Mouse (Mus musculus) cerebellum, postnatal 4 days (tissue): ENCODE measurements at regions not wholly inside any gene's neighbourhood (a gene's known extent, or its start where the extent isn't known, plus 50 kb on each side); places are given as distances from the start of the nearest gene placed in this dataset.

Experiments used
- DNase-seq, 2 experiments: peaks; one replicate each; pipeline ENCODE4 v3.0.0; 2022; ENCODE audit warnings: low spot score in 2 of 2, mixed read lengths in 1 of 2

DNA sequence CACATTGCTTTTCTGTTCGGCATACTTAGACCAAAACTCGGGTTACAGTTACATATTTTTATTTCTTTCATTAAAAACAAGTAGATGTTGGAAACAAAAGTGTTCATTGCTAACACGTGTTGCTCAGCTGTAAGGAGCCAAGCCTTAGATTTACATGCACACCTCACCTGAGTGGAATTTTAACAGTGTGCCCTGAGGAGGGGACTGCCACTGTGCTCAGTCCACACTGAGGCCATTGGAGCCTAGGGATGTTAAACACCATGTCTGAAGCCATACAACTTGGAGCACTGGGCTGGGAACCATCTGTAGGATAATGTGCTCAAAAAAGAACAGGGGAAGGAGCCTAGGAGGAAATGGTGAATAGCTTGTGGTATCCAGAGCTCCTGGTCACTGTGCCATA lies 233.5 kb downstream of the Irs2 start:
- DNase-seq: no peak

DNA sequence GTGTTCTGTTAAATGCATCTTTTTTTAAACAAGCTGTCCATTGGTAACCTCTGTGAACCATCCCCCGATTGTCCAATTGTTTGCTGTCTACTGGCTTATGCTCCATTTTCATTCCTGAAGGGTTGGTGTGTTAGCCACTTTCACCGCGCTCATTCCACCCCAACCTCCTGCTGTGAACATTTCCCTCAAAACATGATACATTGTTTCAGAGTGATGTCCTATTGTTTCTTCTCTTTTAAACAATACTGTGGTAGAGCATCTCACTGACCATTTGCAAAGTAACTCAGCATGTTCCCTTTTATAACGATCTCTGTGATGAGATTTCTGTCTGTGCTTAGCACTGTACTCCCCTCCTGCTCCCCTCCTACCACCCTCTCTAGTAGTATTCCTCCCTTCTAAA lies 240.1 kb downstream of the Irs2 start:
- DNase-seq: no peak

GRCm38 (mm10) chr8:10763907-10764306 lies 244.4 kb downstream of the Irs2 start:
- no peak for DNase-seq

- no peak for DNase-seq
Observed at GRCm38 (mm10) chr8:10761694-10762305, 246.5 kb downstream of the Irs2 start.

DNA sequence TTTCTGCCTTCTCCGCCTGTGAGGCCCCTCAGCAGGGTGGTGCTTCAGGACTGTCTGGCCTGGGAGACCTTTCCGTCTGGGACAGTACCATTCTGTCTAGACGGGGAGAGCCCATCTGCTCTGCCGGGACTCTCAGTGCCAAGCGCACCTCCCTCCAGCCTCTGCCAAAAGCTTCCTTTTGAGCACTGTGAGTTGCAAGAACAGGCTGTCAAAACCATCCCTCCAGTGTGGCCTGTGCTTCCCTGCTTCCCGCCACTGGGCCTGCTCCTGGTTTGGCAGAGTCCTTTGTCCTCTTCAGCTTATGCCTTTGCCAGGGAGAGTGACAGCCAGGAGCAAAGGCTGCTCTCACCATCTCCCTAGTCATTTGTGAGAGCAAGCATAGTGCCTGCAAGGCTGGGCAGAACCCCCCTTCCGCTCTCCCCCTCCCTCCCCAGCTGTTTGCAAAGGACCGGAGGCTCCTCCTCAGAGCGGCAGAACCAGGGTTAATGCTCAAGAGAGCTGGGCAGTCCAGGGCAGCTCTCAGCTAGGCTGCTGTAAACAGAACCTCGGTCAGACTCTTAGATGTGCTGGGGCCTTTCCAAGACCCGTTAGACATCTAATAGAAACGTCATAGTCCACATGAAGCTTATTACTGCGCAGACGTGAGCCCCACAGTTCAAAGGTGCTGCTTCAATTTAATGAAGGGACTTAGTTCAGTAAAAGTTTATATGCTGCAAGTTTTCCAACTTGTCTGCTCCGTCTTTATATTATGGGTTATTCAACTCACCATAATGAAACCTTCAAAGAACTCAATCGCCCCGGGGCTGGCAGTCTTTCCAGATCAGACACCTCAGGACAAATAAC lies 247.2 kb downstream of the Irs2 start:
- DNase-seq: peak in 1 of 2 experiments; percentile 77

DNA sequence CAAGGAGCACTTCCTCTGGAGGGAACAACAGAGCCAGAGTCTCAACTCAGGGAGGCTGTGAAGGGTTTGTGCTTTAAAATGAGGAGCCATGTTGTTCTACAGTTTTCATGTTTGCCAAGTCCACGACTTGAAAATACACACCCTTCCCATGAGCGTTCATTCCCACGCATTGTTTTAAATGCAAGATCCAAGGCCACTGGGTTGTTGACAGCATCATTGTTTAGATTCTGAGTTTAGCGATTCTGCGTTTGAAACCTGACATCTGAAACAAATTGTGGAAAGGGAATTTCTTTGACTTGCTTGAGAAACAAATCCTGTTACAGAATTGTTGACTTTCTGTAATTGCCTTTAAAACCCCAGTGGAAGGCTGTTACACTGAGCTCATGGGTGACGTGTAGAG lies 248.0 kb downstream of the Irs2 start:
- no peak for DNase-seq

- DNase-seq: no peak
Observed at GRCm38 (mm10) chr8:10758151-10758550, 250.1 kb downstream of the Irs2 start.

- DNase-seq: no peak
Observed at GRCm38 (mm10) chr8:10754986-10755308, 253.3 kb downstream of the Irs2 start.

DNA sequence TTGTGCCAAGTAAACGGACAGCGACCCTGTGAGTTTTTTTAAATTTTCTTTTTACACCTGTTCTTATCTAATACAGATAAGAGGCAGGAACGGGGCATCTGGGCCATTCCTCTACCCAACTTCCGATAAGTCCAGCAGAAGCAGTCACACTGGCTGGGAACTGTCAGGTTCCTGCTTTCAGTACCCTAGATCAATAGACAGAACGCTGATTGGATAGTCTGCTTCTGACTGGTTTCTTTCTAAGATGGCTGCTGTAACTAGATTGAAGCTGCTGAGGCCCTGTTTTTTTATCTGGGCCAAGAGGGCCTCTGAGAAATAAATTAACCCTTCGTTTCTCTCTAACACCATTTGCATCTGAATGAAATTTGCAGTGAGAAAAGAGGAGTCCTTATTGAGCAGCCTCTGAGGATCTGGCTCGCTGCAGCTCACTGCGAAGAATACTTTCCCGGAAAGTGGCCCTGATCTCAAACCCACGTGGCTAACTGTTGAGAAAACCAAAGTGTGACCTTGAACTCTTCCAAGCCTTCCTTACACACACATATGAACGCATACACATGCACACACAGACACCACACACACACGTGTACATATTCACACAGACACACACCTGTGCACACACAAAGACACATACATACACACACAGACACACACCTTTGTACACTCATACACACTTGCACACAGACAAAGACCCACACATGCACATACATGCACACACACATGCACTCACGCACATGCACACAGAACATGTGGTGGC lies 253.8 kb downstream of the Irs2 start:
- DNase-seq: no peak

DNA sequence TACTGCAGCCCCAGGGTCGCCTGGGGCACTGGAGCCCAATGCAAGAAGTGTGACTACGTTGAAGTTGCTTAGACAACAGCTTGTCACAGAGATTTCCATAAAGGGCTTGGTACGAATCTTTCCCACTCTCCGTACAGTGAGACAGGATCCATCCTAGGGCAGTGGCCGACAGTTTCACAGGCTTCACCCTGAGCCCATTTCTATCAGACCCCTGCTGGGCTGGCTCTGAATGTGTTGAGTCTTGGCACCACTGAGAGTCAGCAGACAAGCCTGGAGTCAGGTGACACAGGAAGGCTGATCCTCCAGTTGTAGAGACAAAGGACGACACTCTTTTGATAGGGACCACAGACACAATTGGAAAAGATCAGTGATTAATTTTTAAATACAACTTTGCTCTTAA lies 255.2 kb downstream of the Irs2 start:
- no peak for DNase-seq

DNA sequence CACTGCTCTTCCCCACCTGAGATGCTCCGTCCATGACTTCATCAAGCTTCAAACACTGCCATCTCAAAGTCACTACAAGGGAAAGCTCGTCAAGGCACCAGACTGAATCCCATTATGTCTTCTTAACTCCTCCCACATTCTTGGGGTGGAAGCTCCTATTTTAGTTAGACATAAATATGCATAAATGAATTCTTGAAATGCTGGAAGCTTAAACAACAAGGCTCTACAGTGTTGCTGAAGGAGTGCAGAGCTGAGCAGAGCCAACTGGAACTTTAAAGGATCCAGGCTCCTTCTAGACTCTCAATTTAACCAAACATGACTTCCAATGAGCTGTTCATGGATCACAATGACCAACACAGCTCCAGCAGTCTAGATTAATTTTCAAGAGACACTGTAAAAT lies 261.1 kb downstream of the Irs2 start:
- DNase-seq: no peak

DNA sequence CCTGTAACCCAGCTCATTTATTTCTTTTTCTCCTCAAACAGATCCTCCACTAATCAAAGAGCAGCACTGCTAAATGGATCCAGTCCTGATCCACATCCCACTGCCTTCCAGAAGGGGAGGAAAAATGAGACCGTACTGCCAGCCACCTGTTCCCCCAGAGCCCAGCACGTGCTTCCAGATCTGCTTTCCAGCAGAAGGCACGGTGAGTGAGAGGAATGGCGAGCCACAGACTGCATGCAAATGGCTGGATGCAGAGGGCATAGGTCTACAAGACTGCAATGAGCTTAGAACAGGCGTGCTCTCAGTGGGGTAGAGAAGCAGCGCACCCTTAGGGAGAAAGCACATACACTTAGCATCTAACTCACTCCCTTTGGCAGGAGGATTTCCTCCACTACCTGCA lies 265.0 kb downstream of the Irs2 start:
- no peak for DNase-seq

- no peak for DNase-seq
Observed at GRCm38 (mm10) chr8:10740837-10741236, 267.4 kb downstream of the Irs2 start.

GRCm38 (mm10) chr8:10738486-10739081 lies 269.7 kb downstream of the Irs2 start:
- DNase-seq: no peak

DNA sequence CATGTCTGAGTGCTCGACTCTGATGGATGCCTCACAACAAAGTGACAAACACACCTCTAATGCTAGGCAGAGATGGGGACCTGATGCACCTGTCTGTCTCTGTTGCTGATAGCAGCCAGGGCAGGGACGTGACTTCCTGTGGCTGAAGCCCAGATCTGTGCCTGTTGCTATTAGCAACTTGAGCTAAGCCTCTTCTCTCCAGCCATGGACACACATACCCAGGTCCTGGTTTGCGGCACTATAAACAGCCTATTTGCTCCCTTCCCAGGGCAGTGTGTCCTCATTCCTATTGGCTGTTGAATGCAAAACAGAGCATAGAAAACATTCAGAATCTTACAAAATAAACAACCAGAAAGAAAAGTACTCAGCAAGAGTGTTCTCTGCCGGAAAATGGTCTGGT lies 273.5 kb downstream of the Irs2 start:
- DNase-seq: no peak

DNA sequence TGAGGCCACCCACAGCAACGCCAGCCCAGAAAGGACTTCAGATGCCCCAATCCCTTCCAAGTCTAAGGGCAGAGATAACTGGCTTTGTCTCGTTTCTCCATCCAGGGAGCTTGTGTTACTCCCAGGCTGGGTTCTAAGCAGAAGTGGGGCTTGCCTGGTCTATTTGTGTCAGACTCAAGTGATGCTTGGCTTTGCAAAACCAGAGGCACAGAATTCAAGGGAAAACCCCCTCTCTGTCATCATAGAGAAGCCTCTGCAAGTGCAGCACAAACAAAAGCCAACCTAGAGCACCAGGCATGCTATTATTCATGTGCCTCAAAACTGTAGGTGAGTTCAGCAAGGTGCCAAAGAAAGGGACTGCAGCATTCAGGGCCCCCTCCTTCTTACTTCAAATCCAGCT lies 284.9 kb downstream of the Irs2 start:
- no peak for DNase-seq

DNA sequence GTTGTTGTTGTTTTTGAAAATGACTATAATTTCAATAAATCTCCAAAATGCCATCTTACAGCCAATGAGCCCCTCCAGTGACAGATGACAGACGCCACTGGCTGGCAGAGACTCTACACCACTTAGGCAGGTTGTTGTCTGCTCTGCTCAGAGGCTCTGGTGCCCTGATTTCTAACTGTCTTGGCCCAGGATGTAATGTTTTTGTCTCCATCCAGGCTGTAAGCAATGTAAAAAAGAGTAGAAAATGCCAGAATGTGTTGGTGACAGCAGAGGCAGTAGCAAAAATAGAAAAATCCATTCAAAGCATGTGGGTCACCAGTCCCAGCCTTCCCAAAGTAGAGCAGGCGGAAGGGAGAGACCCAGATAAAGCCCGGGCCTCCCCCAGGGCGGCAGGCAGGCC lies 285.5 kb downstream of the Irs2 start:
- no peak for DNase-seq

DNA sequence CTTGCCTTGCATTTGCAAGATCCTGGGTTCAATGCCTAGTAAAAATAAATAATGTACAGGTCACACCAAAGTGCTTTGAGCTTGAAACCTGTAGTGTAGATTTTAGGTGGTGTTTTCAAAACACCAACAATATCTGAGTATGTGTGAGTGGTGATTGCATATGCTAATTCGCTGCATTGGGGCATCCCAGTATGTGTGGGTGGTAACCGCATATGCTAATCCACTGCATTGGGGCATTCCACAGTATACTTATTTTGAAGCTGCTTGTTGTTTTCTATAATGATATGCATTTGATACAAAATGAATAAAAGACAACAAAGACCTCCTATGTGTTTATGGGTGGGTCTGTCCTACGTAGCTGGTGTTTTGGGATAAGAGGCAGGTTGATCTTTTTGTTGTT lies 285.9 kb downstream of the Irs2 start:
- no peak for DNase-seq

DNA sequence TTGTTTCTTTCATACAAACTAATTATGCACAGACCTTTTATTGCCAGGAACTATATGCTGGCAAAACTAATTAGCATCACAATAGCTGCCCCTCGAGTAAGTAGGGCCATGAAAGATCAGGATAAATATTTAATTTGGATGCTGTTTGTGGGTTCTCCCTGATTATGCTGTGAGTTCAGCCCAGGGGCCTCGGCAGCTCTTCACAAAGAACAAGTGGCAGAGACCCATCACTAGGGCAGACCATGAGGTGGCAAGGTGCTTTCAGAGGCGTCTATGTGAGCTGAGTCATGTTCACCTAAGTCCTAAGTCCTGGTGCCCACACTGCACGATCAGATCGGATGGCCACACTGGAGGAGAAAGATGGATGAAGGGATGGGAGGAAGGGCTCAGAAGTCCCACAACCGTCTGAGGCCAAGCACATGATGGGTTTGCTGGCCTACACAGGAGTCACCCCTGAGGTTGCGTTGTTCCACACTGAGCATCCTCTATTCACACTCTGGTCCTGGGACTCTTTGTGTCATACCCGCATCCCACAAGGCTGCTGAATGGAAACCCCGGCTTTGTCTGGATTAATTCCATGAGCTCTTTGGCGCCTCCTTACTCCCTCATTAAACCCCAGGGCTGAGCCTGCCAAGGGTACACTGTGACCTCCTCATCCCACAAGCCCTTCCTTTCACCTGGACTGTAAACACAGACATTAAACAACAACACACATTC lies 287.0 kb downstream of the Irs2 start:
- no peak for DNase-seq

DNA sequence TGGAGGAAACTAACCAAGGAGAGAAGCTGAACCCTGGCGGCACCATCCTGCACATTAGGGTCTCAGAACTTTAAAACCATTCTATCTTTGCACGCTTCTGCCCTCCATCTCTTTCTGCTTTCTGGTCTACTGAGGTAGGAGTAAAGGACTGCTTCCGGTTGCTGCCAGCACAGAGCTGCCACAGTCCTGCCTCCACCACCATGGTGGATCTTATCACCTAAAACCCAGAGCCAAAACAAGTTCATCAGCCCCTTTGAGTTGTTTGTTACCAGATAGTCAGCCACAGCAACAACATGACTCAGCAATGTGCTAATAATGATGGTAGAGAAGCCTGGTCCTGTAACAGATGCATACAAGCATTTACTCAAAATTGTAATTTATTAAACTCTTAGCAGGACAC lies 287.9 kb downstream of the Irs2 start:
- no peak for DNase-seq

DNA sequence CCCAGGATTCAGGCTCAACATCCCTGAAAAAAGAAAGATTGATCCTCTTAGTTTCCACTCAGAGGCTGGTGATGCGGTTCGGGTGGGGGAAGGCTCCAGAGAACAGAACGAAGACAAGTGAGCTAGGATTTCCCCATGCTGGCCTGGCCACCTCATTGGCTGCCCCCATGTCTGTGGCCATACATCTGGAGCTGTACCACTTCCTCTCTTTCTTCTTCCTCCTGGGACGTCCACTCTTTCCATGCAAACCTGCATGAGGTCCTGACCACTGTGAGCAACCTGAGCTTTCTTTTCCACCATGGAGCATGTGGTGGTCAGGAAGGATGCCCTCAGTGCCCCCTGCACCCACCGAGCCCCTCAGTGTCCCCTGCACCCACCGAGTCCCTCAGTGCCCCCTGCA lies 288.8 kb downstream of the Irs2 start:
- DNase-seq: no peak

GRCm38 (mm10) chr8:10717297-10717696 lies 291.0 kb downstream of the Irs2 start:
- no peak for DNase-seq
